Mouse (Mus musculus): ENCODE measurements around the gene Gm45521.

- TF ChIP-seq CTCF (IDR thresholded peaks at IDR 0.05; ENCODE audit: low read depth) (no peak), EP300 (optimal IDR thresholded peaks at IDR 0.05) (no peak)
Observed at GRCm38 (mm10) chr14:7992158-7992557, 35.1 kb downstream of the Gm45521 start.

Data from stomach, postnatal 0 days (tissue).